Mouse (Mus musculus): ENCODE data around the gene Pdhb.

- TF ChIP-seq CTCF (IDR thresholded peaks at IDR 0.05; ENCODE audit: extremely low read depth, insufficient read length, insufficient replicate concordance, low read depth, low read length): no peak
- TF ChIP-seq POLR2A (IDR thresholded peaks at IDR 0.05; ENCODE audit: low read depth, low read length): no peak
Measured at GRCm38 (mm10) chr14:8191331-8191965, 18.6 kb upstream of the Pdhb start.
